ENCODE assay signal across 9 mouse cellular contexts in genomic region chr11:120350711-120351110, GRCm38 (mm10). TPM values are rescaled to one million over a fixed set of nuclear protein-coding genes. Genes with fewer than 3 reads are reported as not detected.
DNase-seq lines count a peak whose midpoint lies in the region; ATAC-seq and TF ChIP-seq lines count a peak whose summit lies in the region.
"Had no signal": no experiment of that assay in that cellular context is flagged by ENCODE, and none has a peak within 500 bp of the region (broad histone marks: within the 10 kb centered on the region; RNA-seq: fewer than 3 reads in every experiment).

No protein-coding gene starts in this region.

- H3K4me2 ChIP-seq in heart, embryonic 11.5 days = peak overlapping the region; percentile 98
- peak overlapping the region; percentile 57 for H3K4me2 ChIP-seq in kidney, embryonic 16.5 days (replicated peaks; ENCODE audit: low read depth, low read length)

- 59% methylated on average over 11 of the region's 11 CpGs for WGBS in spleen, adult 2 months
- WGBS in heart, embryonic 11.5 days (ENCODE audit: insufficient replicate concordance) = 15% methylated on average over 11 of the region's 11 CpGs
- 8% methylated on average over 11 of the region's 11 CpGs for WGBS in kidney, embryonic 16.5 days

- no peaks in the 10 kb centered on the region; the same call in 1 of the 2 replicates for H3K4me1 ChIP-seq in spleen, adult 2 months (ENCODE audit: control insufficient read depth, insufficient read depth, insufficient read length)
- H3K4me1 ChIP-seq in cortical plate, adult 2 months (ENCODE audit: control insufficient read depth, insufficient read depth, low read length) = peaks cover 3% of the 10 kb centered on the region; the same call in 1 of the 2 replicates
- peaks cover 37% of the 10 kb centered on the region for H3K4me1 ChIP-seq in heart, embryonic 11.5 days (ENCODE audit: control insufficient read depth, insufficient read depth, low read length)
- H3K4me1 ChIP-seq in kidney, embryonic 16.5 days (ENCODE audit: insufficient read depth, low read length) = peaks cover 37% of the 10 kb centered on the region

- no peak for TF ChIP-seq POLR2A in spleen, adult 2 months (IDR thresholded peaks at IDR 0.05; ENCODE audit: low read depth, low read length)
- TF ChIP-seq POLR2A in cortical plate, adult 2 months (IDR thresholded peaks at IDR 0.05; ENCODE audit: extremely low read depth, insufficient read depth, low read length) = no peak

- H3K27me3 ChIP-seq in spleen, adult 2 months (ENCODE audit: control insufficient read depth, insufficient read depth, low read length) = no peaks in the 10 kb centered on the region
- no peaks in the 10 kb centered on the region for H3K27me3 ChIP-seq in heart, embryonic 11.5 days (ENCODE audit: control insufficient read depth, insufficient read depth, low read length)
- no peaks in the 10 kb centered on the region for H3K27me3 ChIP-seq in kidney, embryonic 16.5 days (ENCODE audit: insufficient read depth, low read length)

- H3K9me3 ChIP-seq in heart, embryonic 11.5 days (replicated peaks; ENCODE audit: control insufficient read depth, low read length) = no peaks in the 10 kb centered on the region
- no peaks in the 10 kb centered on the region for H3K9me3 ChIP-seq in kidney, embryonic 16.5 days (ENCODE audit: low read length)

- H3K27ac ChIP-seq in spleen, adult 2 months (ENCODE audit: insufficient read depth, low read length) = peak overlapping the region; percentile 93
- peak overlapping the region; percentile 95; the same call in 1 of the 2 replicates for H3K27ac ChIP-seq in cortical plate, adult 2 months (ENCODE audit: insufficient read depth, low read length)
- H3K27ac ChIP-seq in heart, embryonic 11.5 days (ENCODE audit: low read depth, low read length) = peak overlapping the region; percentile 100
- H3K27ac ChIP-seq in kidney, embryonic 16.5 days (ENCODE audit: low read length) = peak overlapping the region; percentile 100

- no peak for TF ChIP-seq CTCF in spleen, adult 2 months (IDR thresholded peaks at IDR 0.05; ENCODE audit: extremely low read depth, insufficient read depth, insufficient read length, insufficient replicate concordance)
- TF ChIP-seq CTCF in cortical plate, adult 2 months (IDR thresholded peaks at IDR 0.05; ENCODE audit: extremely low read depth, insufficient read depth, low read length) = no peak

- peak overlapping the region; percentile 63; the same call in 1 of the 2 replicates for H3K4me3 ChIP-seq in spleen, adult 2 months (ENCODE audit: extremely low read depth, insufficient read depth, insufficient read length)
- peak overlapping the region; percentile 64; the same call in 1 of the 2 replicates for H3K4me3 ChIP-seq in cortical plate, adult 2 months (ENCODE audit: insufficient read depth, low read length)
- H3K4me3 ChIP-seq in heart, embryonic 11.5 days (ENCODE audit: low read depth, low read length) = peak overlapping the region; percentile 94
- peak overlapping the region; percentile 99 for H3K4me3 ChIP-seq in kidney, embryonic 16.5 days (ENCODE audit: low read length)

- H3K36me3 ChIP-seq in spleen, adult 2 months (ENCODE audit: control insufficient read depth, insufficient read depth, low read length) = peaks cover 9% of the 10 kb centered on the region
- H3K36me3 ChIP-seq in heart, embryonic 11.5 days (ENCODE audit: control insufficient read depth, insufficient read depth, low read length) = peaks cover 2% of the 10 kb centered on the region; the same call in 1 of the 2 replicates
- H3K36me3 ChIP-seq in kidney, embryonic 16.5 days (ENCODE audit: insufficient read depth, low read length) = peaks cover 9% of the 10 kb centered on the region; the same call in 1 of the 2 replicates

- peak in 1 of 2 experiments; percentile 26 for DNase-seq in spleen, adult 2 months (ENCODE audit: low read depth in 1 of 2, low spot score in 2 of 2)
- no peak for DNase-seq in spleen, postnatal 4 days (ENCODE audit: low spot score in 2 of 2)
- peak; percentile 75 for DNase-seq in lung, postnatal 10 days
- DNase-seq in urinary bladder, postnatal 14 days (ENCODE audit: low spot score) = peak; percentile 53
- no peak for DNase-seq in ovary, postnatal 10 days (ENCODE audit: low spot score)

- no peak for ATAC-seq in heart, embryonic 11.5 days (replicated peaks; ENCODE audit: insufficient number of reproducible peaks, low FRiP score, low TSS enrichment)
- ATAC-seq in kidney, embryonic 16.5 days (ENCODE audit: low FRiP score, low TSS enrichment) = no peak

- peak overlapping the region; percentile 100 for H3K9ac ChIP-seq in heart, embryonic 11.5 days (ENCODE audit: low read depth, low read length)
- H3K9ac ChIP-seq in kidney, embryonic 16.5 days (replicated peaks; ENCODE audit: low read length) = peak overlapping the region; percentile 100

RNA-seq across cellular contexts. Expression of gene Actg1, which starts 2.4 kb away (rescaled TPM):
- polyA plus RNA-seq in spleen, adult 2 months (2012; rRNA removed) = 951 and 978 TPM in 2 replicates
- 1,064 and 1,106 TPM in 2 replicates for polyA plus RNA-seq in cortical plate, adult 2 months (2012; rRNA removed)
- polyA plus RNA-seq in heart, embryonic 11.5 days (2014; fragmentation: Nextera tagmentation; extraction: Ambion mirVana) = 1,448 and 1,508 TPM in 2 replicates
- 2,803 and 2,860 TPM in 2 replicates for polyA plus RNA-seq in kidney, embryonic 16.5 days (2015; fragmentation: Nextera tagmentation; extraction: Ambion mirVana)

RNA-seq across cellular contexts. Expression of gene Fscn2, which starts 10.6 kb away (rescaled TPM):
- polyA plus RNA-seq in spleen, adult 2 months (2012; rRNA removed) = 0.08 TPM in 1 of 2 replicates, not detected in the other
- polyA plus RNA-seq in cortical plate, adult 2 months (2012; rRNA removed) = 0.28 and 0.67 TPM in 2 replicates
- polyA plus RNA-seq in heart, embryonic 11.5 days (2014; fragmentation: Nextera tagmentation; extraction: Ambion mirVana) = 0.57 TPM in 1 of 2 replicates, not detected in the other
- 0.72 and 0.82 TPM in 2 replicates for polyA plus RNA-seq in kidney, embryonic 16.5 days (2015; fragmentation: Nextera tagmentation; extraction: Ambion mirVana)
- polyA plus RNA-seq: cerebellum, adult 2 months had no signal

RNA-seq across cellular contexts. Expression of gene Faap100, which starts 27.9 kb away (rescaled TPM):
- 36.5 and 53.8 TPM in 2 replicates for polyA plus RNA-seq in spleen, adult 2 months (2012; rRNA removed)
- polyA plus RNA-seq in cortical plate, adult 2 months (2012; rRNA removed) = 22.8 and 23.9 TPM in 2 replicates
- polyA plus RNA-seq in heart, embryonic 11.5 days (2014; fragmentation: Nextera tagmentation; extraction: Ambion mirVana) = 24.2 and 29.6 TPM in 2 replicates
- polyA plus RNA-seq in kidney, embryonic 16.5 days (2015; fragmentation: Nextera tagmentation; extraction: Ambion mirVana) = 42.3 and 44.8 TPM in 2 replicates

Comparison
In these comparisons a context has a peak if more than half of its experiments do, and no peak if none do; other contexts are left out.
1. DNase-seq: peak in lung, postnatal 10 days (single experiment) and urinary bladder, postnatal 14 days (single experiment); none in spleen, postnatal 4 days (0 of 2) and ovary, postnatal 10 days (single experiment).
2. Peak in every context shown above with its lines, with median percentiles within 50 percentile points of each other: H3K27ac ChIP-seq and H3K4me3 ChIP-seq.